Mouse (Mus musculus) C2C12 (cell line): Measurements from ENCODE around the gene Gm14443. TPM values are rescaled to one million over a fixed set of nuclear protein-coding genes. Genes with fewer than 3 reads are reported as not detected.
"Not testable (repeated sequence)": the region's sequence is repeated elsewhere in the genome, so short reads cannot be mapped to it uniquely, and the experiment has no call there.

ENCODE experiments used
- H3K27me3 ChIP-seq: one replicate; pipeline ENCODE4 v1.6.1; 2011; ENCODE audit not compliant: control insufficient read depth, insufficient read depth, insufficient read length
- H3K36me3 ChIP-seq: one replicate; pipeline ENCODE4 v1.6.1; 2011; ENCODE audit not compliant: control insufficient read depth, insufficient read depth
- H3K4me3 ChIP-seq: one replicate; pipeline ENCODE4 v1.5.1; 2011; ENCODE audit warnings: mild to moderate bottlenecking, control low read depth; ENCODE audit not compliant: poor library complexity, insufficient read depth, severe bottlenecking
- H3K79me2 ChIP-seq: one replicate; pipeline ENCODE4 v1.6.1; 2011; ENCODE audit not compliant: control insufficient read depth, insufficient read depth
- H3K79me3 ChIP-seq: one replicate; pipeline ENCODE4 v1.6.1; 2011; ENCODE audit warnings: low read depth, control low read depth
- H3ac ChIP-seq: one replicate; pipeline ENCODE3; 2011; ENCODE audit warnings: low read depth; ENCODE audit not compliant: control insufficient read depth, insufficient read length
- CEBPB ChIP-seq: IDR thresholded peaks from one replicate; pipeline ENCODE4 v1.6.1; 2011; ENCODE audit warnings: low read depth, mild to moderate bottlenecking, control low read depth, moderate library complexity
- CTCF ChIP-seq: IDR thresholded peaks from one replicate; pipeline ENCODE4 v1.5.1; 2011; ENCODE audit not compliant: control insufficient read depth, insufficient read depth, insufficient read length
- FOSL1 ChIP-seq: IDR thresholded peaks from one replicate; pipeline ENCODE4 v1.8.0; 2011; ENCODE audit warnings: mild to moderate bottlenecking, low read length; ENCODE audit not compliant: poor library complexity, insufficient read depth, severe bottlenecking
- MAX ChIP-seq: IDR thresholded peaks from one replicate; pipeline ENCODE4 v1.6.1; 2011; ENCODE audit warnings: mild to moderate bottlenecking, control low read depth
- MYOD1 ChIP-seq: IDR thresholded peaks from one replicate; pipeline ENCODE4 v1.6.1; 2011; ENCODE audit warnings: low read depth; ENCODE audit not compliant: control insufficient read depth, insufficient read length
- MYOG ChIP-seq: IDR thresholded peaks from one replicate; pipeline ENCODE4 v1.6.1; 2011; ENCODE audit not compliant: control insufficient read depth, insufficient read length; ENCODE audit errors: extremely low read depth
- USF1 ChIP-seq: IDR thresholded peaks from one replicate; pipeline ENCODE4 v1.6.1; 2011; ENCODE audit warnings: low read depth, mild to moderate bottlenecking, control low read depth, moderate library complexity
- long read RNA-seq, 2 experiments: library from polyadenylated mRNA; unstranded; transcript quantifications; one replicate each; pipeline ENCODE4 v2.0.0; 2019 to 2020
- polyA plus RNA-seq: library from polyadenylated mRNA; unstranded; fragments of >200 nt; fragmentation: generic; extraction: Trizol; gene quantifications from one replicate; pipeline ENCODE4 v1.2.1, GENCODE M21; 2012; ENCODE audit warnings: missing spikeins

Gm14443 gene
- polyA plus RNA-seq: 0.19 TPM
- long read RNA-seq, experiment 1: 0 reads
- long read RNA-seq, experiment 2: 0 reads

DNA sequence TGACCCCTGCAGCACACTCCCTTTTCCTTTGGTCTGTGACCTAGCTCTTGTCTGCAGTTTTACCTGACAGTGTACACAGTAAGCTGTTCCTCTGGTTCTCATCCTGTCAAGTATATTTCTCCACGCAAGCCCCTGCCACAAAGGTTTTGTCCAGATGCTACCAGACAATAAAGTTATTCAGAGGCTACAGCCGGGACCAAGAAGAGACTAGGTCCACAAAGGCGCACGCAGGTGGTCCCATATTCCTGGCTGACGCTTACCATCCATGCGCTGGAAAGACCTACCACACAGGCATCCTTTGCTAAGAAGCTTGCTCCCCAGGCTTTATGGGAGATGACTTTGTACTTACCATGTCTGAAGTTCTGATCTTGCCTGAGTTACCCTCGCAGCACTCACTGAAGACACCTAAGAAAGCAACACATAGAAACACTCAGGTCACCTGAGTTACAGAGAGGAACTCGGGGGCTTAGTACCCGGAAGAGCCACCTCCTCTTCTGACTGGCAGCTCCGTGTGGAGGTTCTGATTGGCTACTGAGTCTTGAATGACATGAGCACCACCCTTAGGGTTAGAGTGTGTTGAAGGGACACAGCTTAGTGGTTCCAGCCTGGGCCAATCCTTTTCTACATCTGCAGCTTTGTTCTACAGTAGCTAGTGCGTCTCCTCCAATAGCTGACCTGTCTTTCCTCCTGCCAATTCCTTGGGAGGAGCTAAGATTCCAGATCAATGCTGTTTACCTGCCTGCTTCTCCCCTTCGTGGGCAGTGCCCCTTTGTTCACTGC lies at the start of gene Gm14443:
TSS of gene Gm14443 (minus strand) at position 471 of the 780 bp plus-strand sequence.
- not testable (repeated sequence) for H3K79me2 ChIP-seq, H3K36me3 ChIP-seq, H3K27me3 ChIP-seq, H3ac ChIP-seq, H3K79me3 ChIP-seq
- peak within 1 kb of the TSS; percentile 21 for H3K4me3 ChIP-seq

DNA sequence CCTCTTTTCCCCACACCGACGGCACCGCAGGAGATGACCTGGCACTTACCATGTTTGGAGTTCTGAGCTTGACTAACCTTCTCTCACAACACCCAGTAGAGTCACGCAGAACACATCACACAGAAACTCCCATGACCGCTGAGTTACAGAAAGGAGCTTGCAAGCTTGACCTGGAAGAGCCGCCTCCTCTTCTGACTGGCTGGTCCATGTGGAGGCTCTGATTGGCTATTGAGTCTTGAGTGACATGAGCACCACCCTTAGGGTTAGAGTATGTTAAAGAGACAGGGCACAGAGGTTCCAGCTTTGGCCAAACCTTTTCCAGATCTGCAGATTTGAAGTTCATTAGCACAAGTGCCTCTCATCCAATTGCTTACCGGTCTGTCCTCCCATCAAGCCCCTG lies 31.1 kb upstream of the Gm14443 start, which contains the start of gene Gm14391:
TSS of gene Gm14391 (minus strand) at position 186 of the 400 bp plus-strand sequence.
- H3K27me3 ChIP-seq, H3K36me3 ChIP-seq, H3K4me3 ChIP-seq, H3K79me3 ChIP-seq, H3ac ChIP-seq, H3K79me2 ChIP-seq: not testable (repeated sequence)

DNA sequence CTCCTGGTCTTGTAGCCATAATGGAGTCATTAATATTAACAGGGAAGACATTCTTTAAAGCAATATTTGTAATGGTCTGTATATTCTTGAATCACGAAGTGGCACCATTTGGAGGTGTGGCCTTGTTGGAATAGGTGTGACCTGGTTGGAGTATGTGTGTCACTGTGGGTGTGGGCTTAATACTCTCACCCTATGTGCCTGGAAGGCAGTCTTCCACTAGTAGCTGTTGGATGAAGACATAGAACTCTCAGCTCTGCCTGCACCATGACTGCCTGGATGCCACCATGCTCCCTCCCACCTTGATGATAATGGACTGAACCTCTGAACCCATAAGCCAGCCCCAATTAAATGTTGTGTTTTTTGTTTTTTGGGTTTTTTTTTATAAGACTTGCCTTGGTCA lies 3.3 kb upstream of the Gm14443 start:
- H3K79me2 ChIP-seq, H3K36me3 ChIP-seq, H3K27me3 ChIP-seq, H3K79me3 ChIP-seq, H3ac ChIP-seq, H3K4me3 ChIP-seq: not testable (repeated sequence)

DNA sequence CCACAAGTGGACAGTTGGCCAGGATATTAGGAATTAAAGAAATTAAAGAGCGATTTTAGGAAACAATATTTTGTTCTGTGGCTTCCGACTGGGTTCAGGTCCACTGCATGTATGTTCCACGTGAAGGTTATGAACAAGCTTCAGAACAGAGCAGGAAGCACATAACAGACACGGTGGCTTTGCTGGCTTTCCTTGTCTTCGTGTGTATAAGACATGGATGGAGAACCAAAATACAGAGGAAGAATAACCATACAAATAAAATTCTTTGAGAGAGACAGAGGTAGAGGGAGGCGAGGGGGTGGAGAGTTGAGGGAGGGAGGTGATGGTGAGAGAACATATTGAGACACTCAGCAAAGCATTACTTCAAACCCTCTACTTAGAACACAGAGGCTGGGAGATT lies 641 bp upstream of the Gm14443 start:
- Histone ChIP-seq H3ac (no peak overlapping the region), H3K79me3 (no peaks in the 10 kb centered on the region), H3K36me3 (no peaks in the 10 kb centered on the region), H3K27me3 (no peaks in the 10 kb centered on the region), H3K79me2 (no peaks in the 10 kb centered on the region), H3K4me3 (no peak overlapping the region)
- TF ChIP-seq MYOG: no peak
- TF ChIP-seq MAX: no peak
- TF ChIP-seq MYOD1: no peak
- TF ChIP-seq USF1: no peak
- TF ChIP-seq FOSL1: no peak
- TF ChIP-seq CEBPB: no peak
- TF ChIP-seq CTCF: no peak

DNA sequence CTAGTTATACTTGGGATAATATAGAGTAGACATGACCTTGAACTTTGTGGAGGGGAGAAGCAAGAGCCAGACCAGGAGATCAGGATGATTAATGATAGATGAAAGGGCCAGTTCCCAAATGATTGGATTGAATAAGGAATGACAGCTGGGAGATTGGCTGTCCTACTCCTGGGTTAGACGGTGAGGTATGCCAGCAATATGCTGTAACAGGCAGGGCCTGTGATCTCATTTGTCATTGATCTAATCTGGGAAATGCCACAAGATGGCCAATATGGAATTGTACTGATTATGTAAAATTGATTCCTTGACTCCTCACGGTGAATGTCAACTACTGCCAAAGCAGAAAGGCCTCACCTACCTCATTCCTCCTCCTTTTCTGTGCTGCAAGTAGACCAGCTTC lies 1.6 kb downstream of the Gm14443 start:
- not testable (repeated sequence) for H3K36me3 ChIP-seq, H3K79me2 ChIP-seq, H3ac ChIP-seq, H3K4me3 ChIP-seq, H3K27me3 ChIP-seq, H3K79me3 ChIP-seq

DNA sequence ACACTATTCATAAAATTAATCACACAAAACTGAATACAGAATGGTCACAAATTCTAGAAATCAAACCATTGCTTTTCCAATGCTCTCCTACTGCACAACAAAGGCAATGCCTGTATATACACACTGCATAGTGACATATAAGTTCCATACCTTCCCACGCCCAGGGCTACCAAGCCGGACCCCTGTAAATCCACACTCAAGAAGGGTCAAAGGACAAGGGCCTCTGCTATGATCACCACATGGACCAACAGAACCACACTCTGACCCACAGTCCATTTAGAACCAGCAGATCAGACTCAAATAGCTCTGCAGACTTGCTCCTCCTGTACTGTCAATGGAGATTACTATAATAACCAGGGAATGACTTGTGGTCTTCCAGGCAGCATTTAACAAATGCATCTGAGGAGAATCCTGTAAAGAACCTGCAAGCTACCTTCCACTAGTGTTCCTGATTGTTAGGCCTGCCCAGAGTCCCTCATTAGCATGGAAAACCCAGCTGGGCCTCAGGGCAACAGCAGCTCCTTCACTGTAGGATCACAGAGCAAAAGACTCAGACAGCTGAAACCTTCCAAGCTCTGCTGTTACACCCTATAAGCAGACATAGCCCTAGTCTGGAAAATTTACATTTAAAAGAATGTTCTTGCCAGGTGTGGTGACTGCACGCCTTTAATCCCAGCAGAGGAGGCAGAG lies 2.6 kb downstream of the Gm14443 start:
- not testable (repeated sequence) for H3K79me2 ChIP-seq, H3K36me3 ChIP-seq, H3K4me3 ChIP-seq

DNA sequence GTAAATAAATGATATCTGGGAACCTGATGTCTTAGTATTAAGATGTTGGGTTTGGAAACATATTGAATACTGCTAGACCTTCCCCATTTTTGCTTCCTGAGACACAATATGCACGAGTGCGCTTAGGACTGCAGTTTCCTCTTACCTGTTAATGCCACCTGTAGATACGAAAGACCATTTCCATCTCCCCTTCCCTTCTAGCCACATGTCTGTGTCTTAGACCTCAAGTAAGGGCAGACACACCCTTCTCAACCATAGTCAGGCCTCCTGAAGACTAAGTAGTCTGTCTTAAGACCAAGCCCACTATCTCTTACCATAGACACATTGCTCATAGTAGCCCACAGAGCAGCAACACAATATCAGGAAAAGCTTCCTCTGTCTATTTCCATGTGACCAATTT lies 3.5 kb downstream of the Gm14443 start:
- H3K36me3 ChIP-seq: no peaks in the 10 kb centered on the region
- H3K79me3 ChIP-seq: no peaks in the 10 kb centered on the region
- no peak overlapping the region for H3ac ChIP-seq
- H3K79me2 ChIP-seq: no peaks in the 10 kb centered on the region
- no peak overlapping the region for H3K4me3 ChIP-seq
- no peaks in the 10 kb centered on the region for H3K27me3 ChIP-seq
- TF ChIP-seq MYOD1: no peak
- TF ChIP-seq CTCF: no peak
- TF ChIP-seq CEBPB: no peak
- TF ChIP-seq MAX: no peak
- TF ChIP-seq USF1: no peak
- TF ChIP-seq FOSL1: no peak
- no peak for TF ChIP-seq MYOG

More for the DNA sequence above, 2.6 kb downstream of the Gm14443 start:
- H3ac ChIP-seq, H3K27me3 ChIP-seq, H3K79me3 ChIP-seq: not testable (repeated sequence)

DNA sequence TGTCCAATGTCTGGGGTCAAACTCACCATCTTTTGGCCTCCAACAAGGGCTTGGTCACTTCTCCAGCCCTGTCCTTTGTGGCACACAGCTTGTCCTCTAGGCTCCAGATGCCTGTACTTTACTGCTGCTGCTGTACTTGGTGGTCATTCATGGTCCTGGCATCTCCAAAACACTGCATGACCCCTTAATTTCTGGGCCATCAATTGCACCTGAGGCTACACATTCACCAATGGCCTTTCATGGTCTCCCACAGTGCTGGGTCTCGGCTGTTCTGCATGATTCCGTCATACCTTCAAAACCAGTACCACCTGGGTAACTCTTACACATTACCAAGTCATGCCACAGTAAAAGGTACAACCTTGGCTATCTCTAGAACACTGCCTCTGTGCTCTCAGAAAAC lies 8.8 kb downstream of the Gm14443 start:
- not testable (repeated sequence) for H3K79me2 ChIP-seq, H3K27me3 ChIP-seq, H3K4me3 ChIP-seq, H3ac ChIP-seq, H3K79me3 ChIP-seq, H3K36me3 ChIP-seq

DNA sequence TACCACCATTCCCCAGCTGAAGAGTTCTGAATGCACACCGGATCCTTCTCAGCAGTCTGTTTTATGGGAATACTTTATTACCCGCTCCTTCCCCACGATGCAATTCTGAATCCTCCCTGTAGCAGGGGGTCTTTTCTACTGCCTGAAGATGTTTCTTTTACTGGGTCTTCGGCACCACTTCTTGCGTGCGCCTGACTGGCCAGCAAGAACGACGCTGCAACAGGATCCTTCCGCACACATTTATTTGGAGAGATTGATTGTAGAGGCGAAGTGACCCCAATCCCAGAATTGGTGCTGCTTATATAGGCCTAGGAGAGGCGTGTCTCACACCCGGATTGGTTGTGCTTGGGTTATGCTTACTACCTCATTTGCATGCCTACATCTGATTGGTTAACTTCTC lies 10.6 kb downstream of the Gm14443 start:
- H3K79me2 ChIP-seq, H3ac ChIP-seq, H3K27me3 ChIP-seq, H3K4me3 ChIP-seq, H3K36me3 ChIP-seq, H3K79me3 ChIP-seq: not testable (repeated sequence)

DNA sequence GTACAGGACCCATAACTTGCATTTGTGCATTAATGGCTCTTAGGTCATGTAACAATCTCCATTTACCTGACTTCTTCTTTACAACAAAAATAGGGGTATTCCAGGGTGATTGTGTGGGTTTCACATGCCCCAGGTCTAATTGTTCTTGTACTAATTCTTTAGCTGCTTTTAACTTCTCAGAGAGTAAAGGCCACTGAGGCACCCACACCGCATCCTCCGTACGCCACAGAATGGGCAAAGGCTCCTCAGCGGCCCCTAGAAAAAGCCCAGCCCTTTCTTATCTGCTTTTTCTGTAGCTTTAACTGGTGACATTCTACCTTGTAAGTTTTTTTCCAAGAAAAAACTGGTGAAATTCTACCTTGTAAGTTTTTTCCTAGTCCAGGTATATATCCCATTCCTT lies 14.2 kb downstream of the Gm14443 start:
- H3K79me3 ChIP-seq, H3K36me3 ChIP-seq, H3K4me3 ChIP-seq, H3K27me3 ChIP-seq, H3ac ChIP-seq, H3K79me2 ChIP-seq: not testable (repeated sequence)
